Mouse (Mus musculus) intestine, postnatal 0 days (tissue): ENCODE data around the gene Trio. TPM values are rescaled to one million over a fixed set of nuclear protein-coding genes. Genes with fewer than 3 reads are reported as not detected.

Experiments used
- ATAC-seq: fragments of 200-750 bp; cut with Nextera tagmentation; 2 replicates; pipeline ENCODE4 v1.8.0; 2017; ENCODE audit warnings: mild to moderate bottlenecking, moderate TSS enrichment, moderate library complexity
- H3K27ac ChIP-seq: fragments of 300-500 bp; sonication (generic); 2 replicates; pipeline ENCODE4 v1.5.1; 2014; ENCODE audit warnings: mild to moderate bottlenecking, low read depth, low read length, moderate library complexity
- H3K27me3 ChIP-seq: fragments of 300-500 bp; sonication (generic); replicated peaks from 2 replicates; pipeline ENCODE4 v1.6.1; 2014; ENCODE audit warnings: low read length, mixed read lengths; ENCODE audit not compliant: control insufficient read depth, insufficient read depth
- H3K36me3 ChIP-seq: fragments of 300-500 bp; sonication (generic); 2 replicates; pipeline ENCODE4 v1.6.1; 2014; ENCODE audit warnings: mild to moderate bottlenecking, moderate library complexity; ENCODE audit not compliant: control insufficient read depth, insufficient read depth
- H3K4me1 ChIP-seq: fragments of 300-500 bp; sonication (generic); replicated peaks from 2 replicates; pipeline ENCODE4 v1.6.1; 2014; ENCODE audit warnings: antibody characterized with exemption, low read length, mixed read lengths; ENCODE audit not compliant: control insufficient read depth, insufficient read depth
- H3K4me2 ChIP-seq: fragments of 300-500 bp; sonication (generic); replicated peaks from 2 replicates; pipeline ENCODE4 v1.6.1; 2014; ENCODE audit warnings: low read depth, mild to moderate bottlenecking, moderate library complexity
- H3K4me3 ChIP-seq: fragments of 300-500 bp; sonication (generic); 2 replicates; pipeline ENCODE4 v1.5.1; 2014; ENCODE audit warnings: low read depth, low read length
- H3K9ac ChIP-seq: fragments of 300-500 bp; sonication (generic); 2 replicates; pipeline ENCODE4 v1.6.1; 2014; ENCODE audit warnings: mild to moderate bottlenecking, low read depth, low read length
- H3K9me3 ChIP-seq: fragments of 300-500 bp; sonication (generic); 2 replicates; pipeline ENCODE4 v1.6.1; 2016; ENCODE audit warnings: mixed run types; ENCODE audit not compliant: control insufficient read depth
- CTCF ChIP-seq: sonication (generic); IDR thresholded peaks from 2 replicates; pipeline ENCODE4 v1.5.1; 2016; ENCODE audit warnings: low read depth, mild to moderate bottlenecking, control low read depth, antibody characterized with exemption, moderate library complexity
- WGBS: fragments of 180-500 bp; shearing (Covaris S2); extraction: QIAGEN DNeasy Blood & Tissue Kit; methylation state at CpG from one replicate; pipeline ENCODE4 v1.1.7; 2014; 5-methylcytosine and 5-hydroxymethylcytosine counted together
- polyA plus RNA-seq: library from polyadenylated mRNA; unstranded; fragments of >200 nt; fragmentation: Nextera tagmentation; extraction: Ambion mirVana; gene quantifications from 2 replicates; pipeline ENCODE4 v1.2.1, GENCODE M21; 2015

Trio gene
- polyA plus RNA-seq, 1 experiment from 2014 or later = 10.0 TPM

DNA sequence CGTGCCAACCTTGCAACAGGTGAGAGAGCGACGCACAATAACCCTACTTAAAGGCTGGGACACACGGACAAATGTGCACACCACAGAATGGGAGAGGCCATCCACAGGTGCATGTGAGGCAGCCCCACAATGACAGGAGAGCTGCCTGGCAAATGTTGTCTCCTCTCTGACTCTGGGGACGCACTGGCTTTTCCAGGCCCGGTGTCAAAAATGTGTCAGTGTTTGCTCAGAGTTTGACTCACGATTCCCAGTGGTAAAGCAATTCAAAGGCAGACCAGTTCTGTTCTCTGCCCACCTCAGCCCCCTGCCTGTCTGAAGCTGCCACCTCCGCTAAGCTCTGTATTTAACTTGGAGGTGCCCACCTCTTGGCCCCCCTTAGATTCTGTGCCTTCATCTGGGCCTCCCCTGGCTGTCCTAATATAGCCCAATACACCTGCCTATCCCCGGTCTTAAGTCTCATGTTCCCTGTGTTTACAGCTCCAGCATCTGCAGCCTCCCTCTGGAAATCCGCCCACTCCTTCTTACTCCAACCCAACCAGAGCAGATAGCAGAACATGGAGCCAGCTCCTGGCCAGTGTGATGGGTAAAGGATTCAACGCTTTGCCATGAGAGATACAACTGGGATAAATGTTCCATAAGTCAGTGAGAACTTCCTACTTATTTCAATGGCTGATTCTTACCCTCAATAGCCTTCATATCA is 83.3 kb downstream of the Trio start:
- Histone ChIP-seq H3K27ac (no peak overlapping the region), H3K4me1 (no peaks in the 10 kb centered on the region; the same call in 1 of the 2 replicates), H3K9ac (no peak overlapping the region), H3K4me2 (no peak overlapping the region), H3K9me3 (no peaks in the 10 kb centered on the region), H3K27me3 (no peaks in the 10 kb centered on the region), H3K4me3 (no peak overlapping the region), H3K36me3 (no peaks in the 10 kb centered on the region)
- WGBS = 72% methylated on average over 11 of the region's 11 CpGs
- no peak for ATAC-seq
- no peak for TF ChIP-seq CTCF

DNA sequence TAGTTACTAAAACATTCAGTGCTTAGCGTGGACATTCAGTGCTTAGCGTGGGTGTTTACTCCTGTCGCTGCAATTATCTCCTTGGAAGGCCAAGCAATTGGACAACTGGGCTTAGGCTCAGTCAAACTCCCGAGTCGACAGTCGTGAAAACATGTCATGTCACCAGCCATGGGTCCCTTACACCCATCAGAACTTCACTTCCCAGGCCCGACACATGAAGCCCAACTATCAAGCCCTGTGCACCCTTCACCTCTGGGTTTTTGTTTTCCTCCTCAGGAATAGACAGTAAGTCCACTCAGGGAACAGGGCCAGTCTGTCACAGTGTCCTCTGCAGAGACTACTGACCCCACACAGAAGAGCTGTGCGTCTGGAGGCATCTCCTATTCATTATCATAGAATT is 84.2 kb downstream of the Trio start:
- Histone ChIP-seq H3K4me2 (no peak overlapping the region), H3K4me1 (no peaks in the 10 kb centered on the region; the same call in 1 of the 2 replicates), H3K4me3 (no peak overlapping the region), H3K36me3 (no peaks in the 10 kb centered on the region), H3K9me3 (no peaks in the 10 kb centered on the region), H3K9ac (no peak overlapping the region), H3K27ac (no peak overlapping the region), H3K27me3 (no peaks in the 10 kb centered on the region)
- no peak for TF ChIP-seq CTCF
- ATAC-seq = no peak
- 78% methylated on average over 8 of the region's 8 CpGs for WGBS

- ATAC-seq = no peak
- no peak overlapping the region for H3K9ac ChIP-seq
- H3K4me3 ChIP-seq = no peak overlapping the region
- H3K36me3 ChIP-seq = no peaks in the 10 kb centered on the region
- H3K9me3 ChIP-seq = no peaks in the 10 kb centered on the region
- H3K4me1 ChIP-seq = no peaks in the 10 kb centered on the region; the same call in 1 of the 2 replicates
- TF ChIP-seq CTCF = no peak
- WGBS = 56% methylated on average over 8 of the region's 8 CpGs
- H3K27ac ChIP-seq = no peak overlapping the region
- no peak overlapping the region for H3K4me2 ChIP-seq
- H3K27me3 ChIP-seq = no peaks in the 10 kb centered on the region
These were observed 84.6 kb downstream of the Trio start for GRCm38 (mm10) chr15:27941020-27941419.

DNA sequence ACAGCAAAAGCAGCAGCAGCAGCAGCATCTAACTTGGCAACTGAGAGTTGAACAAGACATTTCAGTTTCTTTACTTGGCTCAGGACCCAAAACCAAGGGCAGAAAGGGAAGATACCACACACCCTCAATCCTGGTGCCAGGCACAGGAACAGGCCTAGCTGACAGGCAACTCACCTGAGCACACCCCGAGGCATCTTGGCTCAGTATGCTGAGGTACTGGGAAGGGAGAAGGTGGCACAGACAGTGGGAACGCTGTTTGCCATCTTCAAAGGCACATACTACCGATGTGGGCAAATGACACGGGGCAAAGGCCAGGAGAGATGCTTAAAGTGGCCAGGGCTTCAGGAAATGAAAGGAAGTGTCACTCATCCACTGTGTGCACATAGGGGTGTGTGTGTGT is 85.6 kb downstream of the Trio start:
- 69% methylated on average over 4 of the region's 4 CpGs for WGBS
- Histone ChIP-seq H3K4me1 (no peaks in the 10 kb centered on the region; the same call in 1 of the 2 replicates), H3K27me3 (no peaks in the 10 kb centered on the region), H3K36me3 (no peaks in the 10 kb centered on the region), H3K9ac (no peak overlapping the region), H3K4me3 (no peak overlapping the region), H3K9me3 (no peaks in the 10 kb centered on the region), H3K27ac (no peak overlapping the region), H3K4me2 (no peak overlapping the region)
- ATAC-seq = no peak
- no peak for TF ChIP-seq CTCF

DNA sequence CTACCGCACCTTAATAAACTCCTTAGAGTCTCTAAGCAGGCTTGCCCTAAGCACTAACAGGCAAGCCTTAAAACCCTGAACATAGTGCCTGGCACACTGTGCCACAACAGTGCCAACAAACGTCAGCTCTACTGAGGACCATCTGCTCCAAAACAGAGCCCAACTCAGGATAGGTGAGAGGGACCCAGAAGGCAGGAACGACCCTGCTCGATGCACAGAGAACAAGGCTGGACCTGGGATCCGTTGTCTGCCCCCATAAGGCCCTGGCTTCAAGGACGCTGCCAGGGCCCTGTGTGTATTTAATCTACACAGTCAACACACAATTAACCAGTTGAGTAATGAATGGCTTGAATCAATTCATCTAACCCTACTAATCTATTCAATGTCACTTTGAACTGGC is 86.8 kb downstream of the Trio start:
- H3K4me3 ChIP-seq = no peak overlapping the region
- H3K9ac ChIP-seq = no peak overlapping the region
- no peaks in the 10 kb centered on the region; the same call in 1 of the 2 replicates for H3K4me1 ChIP-seq
- H3K9me3 ChIP-seq = no peaks in the 10 kb centered on the region
- no peak overlapping the region for H3K27ac ChIP-seq
- WGBS = 47% methylated on average over 6 of the region's 6 CpGs
- H3K36me3 ChIP-seq = no peaks in the 10 kb centered on the region
- no peak for ATAC-seq
- no peak for TF ChIP-seq CTCF
- no peaks in the 10 kb centered on the region for H3K27me3 ChIP-seq
- no peak overlapping the region for H3K4me2 ChIP-seq

DNA sequence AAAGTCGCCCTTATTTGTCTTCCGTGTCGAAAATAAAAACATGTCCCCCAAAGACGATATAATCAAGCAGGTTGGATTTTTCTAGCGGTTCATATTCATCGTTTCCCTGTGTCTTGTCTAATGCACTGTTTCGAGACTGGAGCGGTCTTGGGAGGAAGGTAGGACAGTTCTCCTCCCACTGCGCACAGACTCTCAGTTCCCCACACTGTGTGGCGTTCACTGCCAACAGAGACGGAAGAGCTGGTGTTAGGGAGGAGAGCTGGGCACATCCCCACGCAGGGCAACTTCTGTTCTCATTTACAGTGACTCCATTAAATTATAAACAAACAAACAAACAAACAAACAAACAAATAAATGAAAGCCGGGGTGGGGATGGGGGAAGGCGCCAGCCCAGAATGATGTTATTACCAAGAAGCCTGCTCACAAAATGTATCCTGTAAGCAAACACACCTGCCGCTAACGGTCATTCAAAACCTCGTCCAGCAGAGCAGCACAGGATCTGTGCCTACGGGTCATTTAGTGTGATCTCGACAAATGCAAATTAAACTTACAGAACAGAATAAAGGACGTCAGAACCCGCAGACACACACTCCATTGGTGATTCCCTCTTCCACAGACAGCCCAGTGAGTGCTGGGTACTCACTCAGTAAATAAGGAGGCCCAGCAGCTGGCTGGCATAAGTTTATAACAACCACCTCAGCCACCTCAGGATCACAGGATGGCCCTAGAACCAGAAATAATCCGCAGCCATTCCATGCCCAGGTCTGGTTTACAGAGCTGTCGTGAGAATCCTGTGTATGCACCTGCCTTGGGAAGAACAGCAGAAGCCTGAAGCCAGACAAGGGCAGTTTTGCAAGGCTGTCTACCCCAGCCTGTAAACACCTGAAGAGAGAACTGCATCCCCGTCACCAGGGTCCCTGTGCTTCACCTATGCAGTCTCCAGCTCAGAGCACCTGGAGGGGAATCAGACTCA is 87.5 kb downstream of the Trio start:
- H3K27ac ChIP-seq = 0 out of 2 replicates have a peak overlapping the region, but pooled peaks have one; percentile 16
- H3K4me1 ChIP-seq = no peaks in the 10 kb centered on the region; the same call in 1 of the 2 replicates
- no peak for TF ChIP-seq CTCF
- no peak overlapping the region for H3K9ac ChIP-seq
- no peaks in the 10 kb centered on the region for H3K9me3 ChIP-seq
- H3K36me3 ChIP-seq = no peaks in the 10 kb centered on the region
- peak overlapping the region; percentile 50 for H3K4me2 ChIP-seq
- 24% methylated on average over 24 of the region's 24 CpGs for WGBS
- ATAC-seq = peak; percentile 39; the same call in 1 of the 2 replicates
- H3K27me3 ChIP-seq = no peaks in the 10 kb centered on the region
- peak overlapping the region; percentile 16 for H3K4me3 ChIP-seq
